Mouse (Mus musculus): ENCODE data around the gene Ell.
"Not testable (repeated sequence)": the region's sequence is repeated elsewhere in the genome, so short reads cannot be mapped to it uniquely, and the experiment has no call there.

Gene Ell

GRCm38 (mm10) chr8:70506328-70507026, 32.8 kb upstream of the Ell start, which contains the start of gene Rex1bd:
Gene Rex1bd, minus strand, starts transcription at chr8:70506752.
- peak; percentile 95 for DNase-seq (ENCODE audit: low spot score)

- no peak for DNase-seq (ENCODE audit: low spot score)
These were observed 32.2 kb upstream of the Ell start for GRCm38 (mm10) chr8:70507027-70507393.

- DNase-seq (ENCODE audit: low spot score), result no peak
These were observed 29.8 kb upstream of the Ell start for GRCm38 (mm10) chr8:70509281-70509952.

- DNase-seq (ENCODE audit: low spot score), result peak; percentile 99
These were observed 28.9 kb upstream of the Ell start, which contains the start of gene Uba52 for GRCm38 (mm10) chr8:70510228-70510915. Gene Uba52, minus strand, starts transcription at chr8:70510801.

GRCm38 (mm10) chr8:70511174-70511573, 28.1 kb upstream of the Ell start:
- not testable (repeated sequence) for DNase-seq (ENCODE audit: low spot score)

- no peak for DNase-seq (ENCODE audit: low spot score)
These were observed 27.5 kb upstream of the Ell start for GRCm38 (mm10) chr8:70511770-70512169.

- no peak for DNase-seq (ENCODE audit: low spot score)
These were observed 26.9 kb upstream of the Ell start for GRCm38 (mm10) chr8:70512253-70512903.

GRCm38 (mm10) chr8:70513441-70513840, 25.8 kb upstream of the Ell start:
- peak; percentile 77 for DNase-seq (ENCODE audit: low spot score)

GRCm38 (mm10) chr8:70517940-70518643, 21.2 kb upstream of the Ell start:
- no peak for DNase-seq (ENCODE audit: low spot score)

GRCm38 (mm10) chr8:70519043-70519442, 20.2 kb upstream of the Ell start:
- no peak for DNase-seq (ENCODE audit: low spot score)

- no peak for DNase-seq (ENCODE audit: low spot score)
These were observed 19.7 kb upstream of the Ell start for GRCm38 (mm10) chr8:70519606-70520005.

GRCm38 (mm10) chr8:70522592-70523403, 16.5 kb upstream of the Ell start:
- peak; percentile 99 for DNase-seq (ENCODE audit: low spot score)

- DNase-seq (ENCODE audit: low spot score), result no peak
These were observed 12.1 kb upstream of the Ell start for GRCm38 (mm10) chr8:70527111-70527511.

- peak; percentile 97 for DNase-seq (ENCODE audit: low spot score)
These were observed 11.6 kb upstream of the Ell start, which contains the start of the genes Fkbp8 and Kxd1 for GRCm38 (mm10) chr8:70527512-70528181. Gene Fkbp8, plus strand, starts transcription at chr8:70527724. Gene Kxd1, minus strand, starts transcription at chr8:70527956.

- peak; percentile 44 for DNase-seq (ENCODE audit: low spot score)
These were observed 11.0 kb upstream of the Ell start for GRCm38 (mm10) chr8:70528182-70528797.

- DNase-seq (ENCODE audit: low spot score), result no peak
These were observed 10.0 kb upstream of the Ell start for GRCm38 (mm10) chr8:70529299-70529698.

GRCm38 (mm10) chr8:70529741-70530161, 9.5 kb upstream of the Ell start:
- DNase-seq (ENCODE audit: low spot score), result no peak

GRCm38 (mm10) chr8:70530314-70530713, 8.9 kb upstream of the Ell start:
- no peak for DNase-seq (ENCODE audit: low spot score)

- DNase-seq (ENCODE audit: low spot score), result no peak
These were observed 5.0 kb upstream of the Ell start for GRCm38 (mm10) chr8:70534281-70534680.

- no peak for DNase-seq (ENCODE audit: low spot score)
These were observed 4.0 kb upstream of the Ell start for GRCm38 (mm10) chr8:70535221-70535620.
